In genomic region chr11:85392179-85392863, GRCm38 (mm10) we compare ENCODE assay signal across 9 mouse cellular contexts. TPM values are rescaled to one million over a fixed set of nuclear protein-coding genes. Genes with fewer than 3 reads are reported as not detected.
DNase-seq lines count a peak whose midpoint lies in the region; ATAC-seq and TF ChIP-seq lines count a peak whose summit lies in the region.
"Had no signal": no experiment of that assay in that cellular context is flagged by ENCODE, and none has a peak within 500 bp of the region (broad histone marks: within the 10 kb centered on the region; RNA-seq: fewer than 3 reads in every experiment).

No protein-coding gene starts in this region.

- no peaks in the 10 kb centered on the region for H3K9me3 ChIP-seq in lung, embryonic 16.5 days (ENCODE audit: control insufficient read depth, low read length)
- H3K9me3 ChIP-seq: liver, embryonic 13.5 days had no signal

- H3K4me2 ChIP-seq in lung, embryonic 16.5 days (ENCODE audit: low read depth, low read length), result no peak overlapping the region
- H3K4me2 ChIP-seq: liver, embryonic 13.5 days had no signal

- no peaks in the 10 kb centered on the region for H3K36me3 ChIP-seq in lung, embryonic 16.5 days (ENCODE audit: control insufficient read depth, insufficient read depth, low read length)
- H3K36me3 ChIP-seq: liver, embryonic 13.5 days had no signal

- no peaks in the 10 kb centered on the region for H3K27me3 ChIP-seq in lung, embryonic 16.5 days (ENCODE audit: control insufficient read depth, insufficient read depth, low read depth, low read length)
- H3K27me3 ChIP-seq: liver, embryonic 13.5 days had no signal

- peak; percentile 60; the same call in 1 of the 2 replicates for ATAC-seq in lung, embryonic 16.5 days (ENCODE audit: low read depth)

- H3K4me3 ChIP-seq in gastrocnemius, adult 2 months, result peak overlapping the region; percentile 21; the same call in 1 of the 2 replicates
- H3K4me3 ChIP-seq in lung, embryonic 16.5 days (ENCODE audit: low read length), result no peak overlapping the region
- H3K4me3 ChIP-seq: liver, embryonic 13.5 days had no signal

- peak overlapping the region; percentile 33 for H3K9ac ChIP-seq in lung, embryonic 16.5 days (ENCODE audit: low read length)
- H3K9ac ChIP-seq: liver, embryonic 13.5 days had no signal

- TF ChIP-seq CTCF in gastrocnemius, adult 2 months (IDR thresholded peaks at IDR 0.05), result no peak

- H3K4me1 ChIP-seq in lung, embryonic 16.5 days (replicated peaks; ENCODE audit: control insufficient read depth, insufficient read depth, low read length), result peaks cover 19% of the 10 kb centered on the region
- H3K4me1 ChIP-seq: liver, embryonic 13.5 days had no signal

- WGBS in lung, embryonic 16.5 days, result 57% methylated on average over 12 of the region's 12 CpGs

- intact Hi-C loops in gastrocnemius, adult 2 months (cut with DNase I), result no loop called here
- intact Hi-C loops in gastrocnemius, postnatal 36 days (cut with DNase I), result no loop called here
- intact Hi-C loops in heart, postnatal 14 days (cut with DNase I), result loop anchor here (5.0 kb wide), 1 partner anchor 70 kb away; no protein-coding TSS in a partner anchor

- peak overlapping the region; percentile 48 for H3K27ac ChIP-seq in gastrocnemius, adult 2 months
- peak overlapping the region; percentile 77 for H3K27ac ChIP-seq in lung, embryonic 16.5 days (ENCODE audit: low read length)
- H3K27ac ChIP-seq: liver, embryonic 13.5 days had no signal

- DNase-seq in gastrocnemius, adult 2 months, result no peak
- no peak for DNase-seq in gastrocnemius, postnatal 36 days
- DNase-seq in ES-CJ7 (ENCODE audit: low read depth, low spot score), result peak; percentile 66
- peak; percentile 12 to 37 for DNase-seq in heart, postnatal 14 days
- no peak for DNase-seq in cerebellum, adult 11-12 months
- no peak for DNase-seq in thymus, postnatal 14 days
- no peak for DNase-seq in cerebellum, postnatal 25 days
- DNase-seq: liver, embryonic 13.5 days had no signal

RNA-seq across cellular contexts. Expression of gene Bcas3, which starts 39.4 kb away (rescaled TPM):
- total RNA-seq in gastrocnemius, adult 2 months (2021), result 10 to 100 TPM; 39.6 to 46.6 TPM
- 10 to 100 TPM; 32.2 to 38.4 TPM for total RNA-seq in gastrocnemius, postnatal 36 days (2021)
- total RNA-seq in heart, postnatal 14 days (2021), result 10 to 100 TPM; 33.7 to 39.2 TPM
- 38.4 and 40.0 TPM in 2 replicates for polyA plus RNA-seq in lung, embryonic 16.5 days (2015; fragmentation: Nextera tagmentation; extraction: Ambion mirVana)

Comparison
In these comparisons a context has a peak if more than half of its experiments do, and no peak if none do; other contexts are left out.
1. DNase-seq: peak in ES-CJ7 (single experiment) and heart, postnatal 14 days (2 of 2); none in gastrocnemius, adult 2 months (single experiment), gastrocnemius, postnatal 36 days (0 of 2), cerebellum, adult 11-12 months (single experiment), thymus, postnatal 14 days (single experiment) and cerebellum, postnatal 25 days (0 of 2).